Mouse (Mus musculus) mouse embryonic stem cell (cell line): ENCODE data around the gene Ralgps2.

Experiments
- in situ Hi-C, 2 experiments: fragments of 300-500 bp; cut with MboI; formaldehyde crosslinking; loops; 1 replicate in 1 of 2; 3 replicates in 1 of 2; pipeline ENCODE4 v1.14.3; 2019 to 2020; ENCODE audit warnings: low sequenced_read_pairs in 2 of 2, low pct_unique_long_range_greater_than_20kb in 1 of 2, mixed read lengths in 1 of 2; ENCODE audit not compliant: unreplicated experiment in 1 of 2

Gene Ralgps2

GRCm38 (mm10) chr1:156959004-156959403, 19.6 kb upstream of the Ralgps2 start:
- in situ Hi-C loops: no loop called here

GRCm38 (mm10) chr1:156957360-156957759, 17.9 kb upstream of the Ralgps2 start:
- in situ Hi-C loops: no loop called here

- in situ Hi-C loops: no loop called here
Observed at GRCm38 (mm10) chr1:156955926-156956760, 16.7 kb upstream of the Ralgps2 start.

- in situ Hi-C loops: no loop called here
Observed at GRCm38 (mm10) chr1:156954216-156954615, 14.8 kb upstream of the Ralgps2 start.

- in situ Hi-C loops: no loop called here
Observed at GRCm38 (mm10) chr1:156950354-156950753, 10.9 kb upstream of the Ralgps2 start.

GRCm38 (mm10) chr1:156940584-156940983, 1.2 kb upstream of the Ralgps2 start:
- in situ Hi-C loops: no loop called here

GRCm38 (mm10) chr1:156940142-156940522, 706 bp upstream of the Ralgps2 start:
- in situ Hi-C loops: no loop called here

GRCm38 (mm10) chr1:156938705-156939242, 652 bp downstream of the Ralgps2 start:
- in situ Hi-C loops: no loop called here

- in situ Hi-C loops: no loop called here
Observed at GRCm38 (mm10) chr1:156937436-156937835, 2.0 kb downstream of the Ralgps2 start.

GRCm38 (mm10) chr1:156933712-156934111, 5.7 kb downstream of the Ralgps2 start:
- in situ Hi-C loops: loop anchor here in 1 of 2 experiments (5.0 kb wide), 1 partner anchor 144 kb away; no protein-coding TSS in a partner anchor

- in situ Hi-C loops: loop anchor here in 1 of 2 experiments (5.0 kb wide), 1 partner anchor 145 kb away; no protein-coding TSS in a partner anchor
Observed at GRCm38 (mm10) chr1:156932036-156932774, 7.2 kb downstream of the Ralgps2 start.

- in situ Hi-C loops: loop anchor here in 1 of 2 experiments (5.0 kb wide), 1 partner anchor 146 kb away; no protein-coding TSS in a partner anchor
Observed at GRCm38 (mm10) chr1:156931106-156931870, 8.1 kb downstream of the Ralgps2 start.

- in situ Hi-C loops: loop anchor here in 1 of 2 experiments (5.0 kb wide), 1 partner anchor 147 kb away; no protein-coding TSS in a partner anchor
Observed at GRCm38 (mm10) chr1:156930263-156930662, 9.2 kb downstream of the Ralgps2 start.

GRCm38 (mm10) chr1:156928255-156928654, 11.2 kb downstream of the Ralgps2 start:
- in situ Hi-C loops: no loop called here

GRCm38 (mm10) chr1:156923511-156923910, 15.9 kb downstream of the Ralgps2 start:
- in situ Hi-C loops: no loop called here

GRCm38 (mm10) chr1:156922921-156923320, 16.5 kb downstream of the Ralgps2 start:
- in situ Hi-C loops: no loop called here

- in situ Hi-C loops: no loop called here
Observed at GRCm38 (mm10) chr1:156921290-156921994, 18.0 kb downstream of the Ralgps2 start.

GRCm38 (mm10) chr1:156917460-156917859, 22.0 kb downstream of the Ralgps2 start:
- in situ Hi-C loops: loop anchor here in 1 of 2 experiments (5.0 kb wide), 1 partner anchor 160 kb away; no protein-coding TSS in a partner anchor
